Mouse (Mus musculus) heart, postnatal 14 days (tissue): Measurements from ENCODE around the gene Dennd6a. TPM values are rescaled to one million over a fixed set of nuclear protein-coding genes. Genes with fewer than 3 reads are reported as not detected.
"Not testable (repeated sequence)": the region's sequence is repeated elsewhere in the genome, so short reads cannot be mapped to it uniquely, and the experiment has no call there.

ENCODE experiments used
- DNase-seq, 2 experiments: peaks; one replicate each; pipeline ENCODE4 v3.0.0; 2021 to 2022
- intact Hi-C: fragments of 180-260 bp; cut with DNase I; formaldehyde crosslinking; loops from one replicate; pipeline ENCODE4 v1.15.1; 2025
- long read RNA-seq, 2 experiments: library from polyadenylated mRNA; stranded (forward); transcript quantifications; one replicate each; pipeline ENCODE4 v2.0.0; 2021
- total RNA-seq, 2 experiments: library from RNA; stranded (reverse); gene quantifications; 2 replicates each; pipeline ENCODE4 v1.2.3; 2021

Gene Dennd6a
- total RNA-seq, result 10 to 100 TPM; 21.0 to 22.6 TPM
- long read RNA-seq, experiment 1, full-length matches to known transcripts, result 30 of 37 reads
- long read RNA-seq, experiment 1, partial matches to known transcripts, result 1 of 37 reads
- long read RNA-seq, experiment 1, other reads (novel, unspliced or antisense), result 6 of 37 reads
- long read RNA-seq, experiment 2, full-length matches to known transcripts, result 20 of 29 reads
- long read RNA-seq, experiment 2, partial matches to known transcripts, result 2 of 29 reads
- long read RNA-seq, experiment 2, other reads (novel, unspliced or antisense), result 7 of 29 reads

GRCm38 (mm10) chr14:26573556-26573955 lies at the start of gene Dennd6a:
TSS of gene Dennd6a (plus strand) at chr14:26573856.
- DNase-seq, intact Hi-C loops: not testable (repeated sequence)

DNA sequence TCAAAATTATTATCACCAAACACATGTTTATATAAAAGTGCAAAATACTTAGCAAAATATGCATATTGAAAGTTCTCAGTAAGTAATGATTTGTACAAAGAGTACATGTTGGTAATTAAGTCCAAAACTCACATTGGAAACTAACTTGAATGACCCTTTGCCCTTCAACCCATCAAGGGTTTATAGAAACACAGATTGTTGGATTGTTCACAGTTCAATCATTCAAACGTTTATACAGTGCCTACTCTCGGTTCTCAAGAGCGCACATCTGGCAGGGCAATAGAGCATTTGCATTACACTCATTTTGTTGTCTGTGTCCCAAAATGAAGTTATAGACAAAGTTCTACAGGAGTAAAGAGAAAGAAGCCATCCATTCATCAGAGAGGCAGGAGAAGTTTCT lies 47.7 kb upstream of the Dennd6a start:
- intact Hi-C loops, result no loop called here
- no peak for DNase-seq

DNA sequence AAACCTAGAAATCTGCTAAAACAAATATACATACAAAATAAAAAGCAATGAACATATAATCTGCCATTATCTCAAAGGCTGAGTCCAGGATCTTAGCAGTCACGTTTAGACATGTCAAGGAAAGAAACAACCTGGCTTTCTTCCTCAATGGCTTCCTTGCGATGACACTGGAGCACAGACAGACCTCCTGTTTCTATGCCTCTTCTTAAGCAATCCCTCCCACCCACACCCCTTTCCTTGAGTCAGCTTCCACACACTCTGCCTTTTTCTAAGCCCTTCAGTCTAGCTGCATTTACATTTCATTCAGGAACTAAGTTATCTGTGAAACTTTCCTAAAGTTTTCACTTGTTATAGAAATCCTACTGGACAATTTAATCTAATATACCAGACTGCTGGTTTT lies 45.4 kb upstream of the Dennd6a start:
- intact Hi-C loops, result no loop called here

GRCm38 (mm10) chr14:26530350-26530749 lies 43.3 kb upstream of the Dennd6a start:
- DNase-seq, result no peak
- intact Hi-C loops, result no loop called here

More for the DNA sequence above, 45.4 kb upstream of the Dennd6a start:
- no peak for DNase-seq

DNA sequence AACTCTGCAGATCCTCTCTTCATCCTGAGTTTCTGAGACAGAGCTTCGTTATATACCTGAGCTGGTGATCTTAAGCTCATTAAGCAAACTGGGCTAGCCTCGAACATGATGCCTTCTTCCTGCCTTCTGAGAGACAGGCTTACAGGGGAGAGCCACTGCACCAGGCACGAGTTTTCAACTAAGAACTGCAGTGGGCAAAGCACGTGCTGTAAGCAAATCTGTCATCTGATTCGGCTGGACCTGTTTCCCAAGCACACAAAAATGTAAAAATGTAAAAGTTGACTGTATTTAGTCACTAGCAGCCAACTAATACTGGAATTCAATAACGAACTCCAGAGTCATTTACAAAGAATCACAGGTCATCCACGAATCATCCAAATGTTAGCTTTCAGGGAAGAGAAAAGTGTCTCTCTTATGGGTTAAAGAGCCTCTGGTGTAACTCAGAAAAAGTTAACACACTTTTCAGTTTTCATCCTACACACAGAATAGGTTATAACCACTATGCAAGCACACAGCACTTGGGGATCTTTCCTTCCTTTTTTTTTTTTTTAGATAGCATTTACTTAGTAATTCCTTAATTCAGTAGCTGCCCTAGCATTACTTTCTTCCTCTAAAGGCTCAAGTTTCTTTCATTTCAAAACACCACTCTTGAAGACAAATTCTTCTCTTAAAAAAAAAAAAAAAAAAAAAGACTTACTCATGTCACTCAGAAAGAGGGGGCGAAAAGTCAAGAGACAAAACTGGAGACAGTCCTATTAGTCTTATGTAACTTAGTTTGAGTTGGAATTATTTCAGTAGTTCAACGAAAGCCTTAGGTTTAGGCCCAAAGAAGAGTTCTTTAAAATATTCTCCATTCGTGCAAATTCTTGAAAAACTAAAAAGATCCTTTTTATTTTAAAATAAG lies 42.0 kb upstream of the Dennd6a start:
- intact Hi-C loops, result loop anchor here (2.0 kb wide), 1 partner anchor 37 kb away; no protein-coding TSS in a partner anchor
- DNase-seq, result no peak

DNA sequence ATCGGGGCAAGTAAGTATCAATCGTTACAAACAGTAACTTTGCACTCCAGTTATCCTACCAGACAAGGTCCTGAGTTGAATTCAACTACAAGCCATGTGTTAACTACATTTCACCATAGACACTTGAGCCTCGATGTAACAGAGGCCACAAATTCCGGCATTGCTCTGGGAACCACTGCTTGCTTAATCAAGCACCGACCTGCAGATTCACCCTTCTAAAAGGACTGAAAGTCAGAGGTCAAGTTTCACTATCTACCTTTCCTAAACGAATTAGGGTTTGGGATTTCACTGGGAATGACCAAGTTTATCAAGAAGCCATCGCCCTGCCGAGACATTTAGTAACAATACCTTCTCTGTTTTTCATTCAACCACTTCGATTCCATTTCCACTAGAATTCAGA lies 40.9 kb upstream of the Dennd6a start:
- intact Hi-C loops, result loop anchor here (2.0 kb wide), 1 partner anchor 38 kb away; no protein-coding TSS in a partner anchor
- no peak for DNase-seq

GRCm38 (mm10) chr14:26533267-26533666 lies 40.4 kb upstream of the Dennd6a start:
- intact Hi-C loops, result loop anchor here (2.0 kb wide), 1 partner anchor 38 kb away; no protein-coding TSS in a partner anchor
- peak in 1 of 2 experiments; percentile 10 for DNase-seq

DNA sequence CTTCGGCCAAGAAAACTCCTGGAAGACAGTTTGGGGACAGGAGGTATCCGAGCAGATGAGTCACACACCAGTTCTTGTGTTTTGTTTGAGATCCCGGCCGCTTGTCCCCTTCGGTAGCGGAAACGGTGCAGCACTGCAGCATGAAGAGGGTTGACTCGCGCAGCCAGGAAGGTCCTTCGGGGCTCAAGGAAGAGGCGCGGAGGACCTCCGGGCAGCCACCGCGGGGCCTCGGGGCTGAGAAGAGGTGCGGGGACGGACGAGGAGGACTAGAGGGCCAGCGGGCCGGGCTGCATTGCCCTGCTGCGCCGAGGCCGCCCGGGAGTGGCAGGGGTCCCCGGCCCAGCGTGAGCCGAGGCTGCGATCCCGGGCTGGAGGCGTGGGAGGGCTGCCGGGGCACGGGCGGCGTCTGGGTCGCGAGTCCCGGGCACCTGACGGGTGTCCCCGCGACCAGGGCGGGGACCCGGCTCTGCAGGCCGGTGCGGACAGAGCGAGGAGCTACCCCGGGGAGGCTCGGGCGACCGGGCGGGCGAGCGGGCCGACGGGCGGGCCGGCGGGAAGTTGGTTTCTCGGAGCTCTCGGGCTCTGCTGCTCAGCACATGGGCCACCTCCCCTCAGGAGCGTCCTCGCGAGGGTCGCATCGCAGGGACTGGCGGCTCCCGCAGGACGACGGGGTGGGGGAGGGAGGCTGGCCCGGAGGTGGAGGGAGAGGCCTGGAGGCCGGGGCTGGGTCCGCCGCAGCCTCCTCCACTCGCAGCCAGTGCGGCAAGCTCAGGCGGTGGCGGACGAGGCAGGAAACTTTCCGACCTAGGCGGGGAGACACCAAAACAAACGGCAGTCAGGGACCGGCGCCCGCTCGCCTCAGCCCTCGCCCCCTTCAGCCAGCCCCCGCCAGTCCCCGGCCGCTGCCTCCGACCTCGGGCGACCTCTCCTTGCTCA lies 39.6 kb upstream of the Dennd6a start:
- intact Hi-C loops, result loop anchor here (2.0 kb wide), 2 partner anchors 39 to 105 kb away; partner anchors contain the start of gene Arf4
- peak; percentile 52 to 65 for DNase-seq

DNA sequence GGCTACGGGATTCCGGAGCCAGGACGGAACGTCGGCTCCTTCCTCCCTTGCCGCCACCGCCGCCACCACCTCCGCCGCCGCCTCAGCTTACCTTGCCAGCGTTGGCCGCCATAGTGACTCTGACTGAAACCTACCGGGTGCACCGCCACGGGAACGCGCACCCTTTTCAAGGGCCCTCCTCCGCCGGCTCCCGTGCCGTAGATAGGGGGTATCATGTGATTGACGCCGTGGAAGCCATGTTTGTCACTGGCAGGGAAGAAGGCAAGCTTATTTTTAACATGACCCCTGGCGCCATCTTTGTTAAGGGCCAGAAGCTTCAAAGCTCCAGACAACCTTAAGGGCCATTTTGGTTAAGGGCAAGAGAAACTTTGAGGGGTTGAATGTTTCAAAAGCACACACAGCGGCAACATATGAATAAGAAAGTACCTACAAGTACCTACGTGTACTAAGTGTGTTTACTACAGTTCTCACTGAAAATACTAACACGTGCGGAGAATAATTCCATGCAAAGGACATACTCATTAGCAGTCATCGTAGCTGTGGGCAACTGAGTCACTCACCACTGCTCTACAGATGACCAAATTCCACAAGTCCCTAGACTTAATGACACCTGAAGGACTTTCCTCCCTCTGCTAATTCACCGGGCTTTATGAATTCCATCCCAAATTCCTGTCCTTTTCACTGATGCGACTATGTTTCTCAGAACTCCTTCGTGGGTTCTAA lies 38.7 kb upstream of the Dennd6a start, which contains the start of gene Slmap:
Gene Slmap (minus strand): TSS at position 175 of the 723 bp plus-strand sequence.
- intact Hi-C loops, result loop anchor here (2.0 to 5.0 kb wide), 2 partner anchors 42 to 104 kb away; partner anchors contain the start of gene Arf4
- peak; percentile 99 to 100 for DNase-seq

GRCm38 (mm10) chr14:26539241-26539640 lies 34.4 kb upstream of the Dennd6a start:
- DNase-seq, result no peak
- intact Hi-C loops, result loop anchor here (5.0 kb wide), 1 partner anchor 38 kb away; no protein-coding TSS in a partner anchor

DNA sequence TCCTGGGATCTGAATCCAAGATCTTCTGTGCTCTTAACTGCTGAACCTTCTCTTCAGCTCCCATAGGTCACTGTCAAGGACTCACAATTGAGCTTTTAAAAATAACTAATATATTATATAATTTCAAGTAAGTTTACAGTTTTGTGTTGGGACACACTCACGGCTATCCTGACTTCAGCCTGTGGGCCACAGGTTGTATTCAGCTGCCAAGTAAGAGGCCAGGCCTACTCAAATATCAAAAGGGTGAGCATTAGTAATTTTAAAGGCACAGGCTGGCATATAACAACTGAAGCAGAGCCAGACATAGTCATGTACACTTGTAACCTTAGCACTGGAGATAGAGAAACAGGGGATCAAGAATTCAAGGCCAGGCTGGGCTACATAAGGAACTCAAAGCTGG lies 33.1 kb upstream of the Dennd6a start:
- intact Hi-C loops, result no loop called here
- DNase-seq, result no peak

- intact Hi-C loops, result no loop called here
- no peak for DNase-seq
These were observed 31.5 kb upstream of the Dennd6a start for GRCm38 (mm10) chr14:26542136-26542535.

- no peak for DNase-seq
- intact Hi-C loops, result no loop called here
These were observed 25.9 kb upstream of the Dennd6a start for GRCm38 (mm10) chr14:26547516-26548488.

- intact Hi-C loops, result no loop called here
- DNase-seq, result no peak
These were observed 22.9 kb upstream of the Dennd6a start for GRCm38 (mm10) chr14:26550712-26551111.

GRCm38 (mm10) chr14:26552441-26552840 lies 21.2 kb upstream of the Dennd6a start:
- intact Hi-C loops, result no loop called here
- DNase-seq, result no peak

- intact Hi-C loops, result no loop called here
These were observed 20.8 kb upstream of the Dennd6a start for GRCm38 (mm10) chr14:26552853-26553252.

DNA sequence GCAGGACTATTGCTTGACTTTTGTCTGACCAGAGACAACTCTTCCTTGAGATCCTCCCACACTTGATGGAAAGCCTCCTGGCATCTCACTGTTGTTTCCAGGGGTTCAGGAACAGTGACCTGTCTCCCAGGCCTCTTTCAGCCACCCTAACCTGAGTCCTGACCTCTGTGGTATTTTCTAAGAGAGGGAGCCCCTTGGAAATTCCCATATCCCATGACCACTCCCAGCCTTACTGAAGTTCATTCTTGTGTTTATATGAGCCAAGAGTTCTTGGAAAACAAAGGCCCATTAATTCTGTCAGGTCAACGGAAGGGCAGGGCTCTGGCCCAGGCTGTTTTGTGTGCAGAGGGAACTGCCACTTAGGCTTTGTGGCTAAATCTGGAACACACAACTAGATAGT lies 16.1 kb upstream of the Dennd6a start:
- intact Hi-C loops, result no loop called here
- DNase-seq, result no peak

More at GRCm38 (mm10) chr14:26552853-26553252, 20.8 kb upstream of the Dennd6a start:
- no peak for DNase-seq

DNA sequence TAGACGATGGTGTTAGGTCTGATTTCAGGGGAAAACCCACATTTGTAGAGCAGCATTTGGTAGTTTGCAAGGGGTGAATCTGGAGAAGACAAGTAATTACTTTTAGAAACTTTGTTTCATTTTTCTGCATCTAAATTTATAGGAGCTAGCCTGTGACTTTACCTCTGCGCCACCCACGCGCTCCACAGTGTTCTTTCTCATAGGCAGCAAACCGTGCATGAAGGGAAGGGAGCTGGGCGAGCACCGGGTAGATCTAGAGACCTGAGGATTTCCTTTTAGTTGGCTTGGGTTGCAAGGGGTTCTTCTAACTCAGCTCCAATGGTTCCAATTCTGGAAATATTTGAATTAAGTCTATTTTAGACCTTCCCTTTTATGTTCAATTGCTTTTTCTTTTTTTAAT lies 15.1 kb upstream of the Dennd6a start:
- intact Hi-C loops, result no loop called here
- DNase-seq, result no peak
